Mouse (Mus musculus) liver, postnatal 0 days (tissue): ENCODE data around the gene Serpina3k. TPM values are rescaled to one million over a fixed set of nuclear protein-coding genes. Genes with fewer than 3 reads are reported as not detected.
"Not testable (repeated sequence)": the region's sequence is repeated elsewhere in the genome, so short reads cannot be mapped to it uniquely, and the experiment has no call there.

Experiments used
- ATAC-seq: fragments of 200-750 bp; cut with Nextera tagmentation; 2 replicates; pipeline ENCODE4 v1.8.0; 2017; ENCODE audit warnings: mild to moderate bottlenecking, moderate library complexity
- DNase-seq: peaks from one replicate; pipeline ENCODE4 v3.0.0-alpha.2; 2016
- H3K27ac ChIP-seq: fragments of 300-500 bp; sonication (generic); 2 replicates; pipeline ENCODE4 v1.5.1; 2014; ENCODE audit warnings: antibody characterized with exemption, moderate library complexity, mild to moderate bottlenecking, low read depth
- H3K27me3 ChIP-seq: fragments of 300-500 bp; sonication (generic); 2 replicates; pipeline ENCODE4 v1.6.1; 2014; ENCODE audit warnings: low read length, control low read depth, mixed read lengths; ENCODE audit not compliant: insufficient read depth
- H3K36me3 ChIP-seq: fragments of 300-500 bp; sonication (generic); replicated peaks from 2 replicates; pipeline ENCODE4 v1.6.1; 2014; ENCODE audit warnings: mild to moderate bottlenecking, control low read depth, low read length, moderate library complexity, mixed read lengths; ENCODE audit not compliant: insufficient read depth
- H3K4me1 ChIP-seq: fragments of 300-500 bp; sonication (generic); 2 replicates; pipeline ENCODE4 v1.6.1; 2014; ENCODE audit warnings: antibody characterized with exemption, mild to moderate bottlenecking, control low read depth; ENCODE audit not compliant: insufficient read depth
- H3K4me2 ChIP-seq: fragments of 300-500 bp; sonication (generic); 2 replicates; pipeline ENCODE4 v1.6.1; 2014; ENCODE audit warnings: low read depth, mild to moderate bottlenecking, low read length, moderate library complexity, mixed read lengths
- H3K4me3 ChIP-seq: fragments of 300-500 bp; sonication (generic); 2 replicates; pipeline ENCODE4 v1.5.1; 2014; ENCODE audit warnings: low read depth, low read length
- H3K9ac ChIP-seq: fragments of 300-500 bp; sonication (generic); replicated peaks from 2 replicates; pipeline ENCODE4 v1.6.1; 2014; ENCODE audit warnings: mild to moderate bottlenecking, moderate library complexity
- H3K9me3 ChIP-seq: fragments of 300-500 bp; sonication (generic); 2 replicates; pipeline ENCODE4 v1.6.1; 2016; ENCODE audit warnings: mild to moderate bottlenecking, control low read depth, low read length, mixed read lengths
- CTCF ChIP-seq: sonication (generic); IDR thresholded peaks from 2 replicates; pipeline ENCODE4 v1.5.1; 2016; ENCODE audit warnings: antibody characterized with exemption, low read depth
- EP300 ChIP-seq: IDR thresholded peaks from 2 replicates; pipeline ENCODE4 v1.6.1; 2016; ENCODE audit warnings: antibody characterized with exemption, low read depth, mild to moderate bottlenecking
- whole genome bisulfite sequencing: fragments of 180-500 bp; shearing (Covaris S2); extraction: QIAGEN DNeasy Blood & Tissue Kit; methylation state at CpG from one replicate; pipeline ENCODE4 v1.1.7; 2014; ENCODE audit not compliant: insufficient replicate concordance; 5-methylcytosine and 5-hydroxymethylcytosine counted together
- polyA plus RNA-seq: library from polyadenylated mRNA; unstranded; fragments of >200 nt; fragmentation: Nextera tagmentation; extraction: Ambion mirVana; gene quantifications from 2 replicates; pipeline ENCODE4 v1.2.1, GENCODE M21; 2015

Serpina3k gene
- polyA plus RNA-seq, 1 experiment from 2014 or later = 479 TPM

GRCm38 (mm10) chr12:104331701-104332100 is 6.6 kb upstream of the Serpina3k start:
- no peak overlapping the region for H3K9ac ChIP-seq
- no peak overlapping the region for H3K4me3 ChIP-seq
- no peak for ATAC-seq
- no peaks in the 10 kb centered on the region for H3K4me1 ChIP-seq
- no peak for DNase-seq
- WGBS = 54% methylated on average over 1 of the region's 1 CpGs
- H3K27me3 ChIP-seq = no peaks in the 10 kb centered on the region
- TF ChIP-seq CTCF (no peak), EP300 (no peak)
- H3K9me3 ChIP-seq = no peaks in the 10 kb centered on the region
- H3K4me2 ChIP-seq = no peak overlapping the region
- H3K36me3 ChIP-seq = no peaks in the 10 kb centered on the region
- H3K27ac ChIP-seq = no peak overlapping the region

- H3K27me3 ChIP-seq, H3K4me2 ChIP-seq, H3K4me1 ChIP-seq, H3K9ac ChIP-seq, H3K9me3 ChIP-seq, DNase-seq, H3K36me3 ChIP-seq, H3K4me3 ChIP-seq: not testable (repeated sequence)
- 0 out of 2 replicates have a peak overlapping the region, but pooled peaks have one; percentile 12 for H3K27ac ChIP-seq
- peak; percentile 84 for ATAC-seq
Observed at GRCm38 (mm10) chr12:104336873-104337272, 1.4 kb upstream of the Serpina3k start.

- Histone ChIP-seq H3K36me3 (no peaks in the 10 kb centered on the region), H3K9ac (no peak overlapping the region), H3K4me1 (no peaks in the 10 kb centered on the region), H3K27ac (no peak overlapping the region), H3K4me2 (no peak overlapping the region), H3K27me3 (no peaks in the 10 kb centered on the region), H3K9me3 (no peaks in the 10 kb centered on the region), H3K4me3 (no peak overlapping the region)
- 81% methylated on average over 3 of the region's 3 CpGs for WGBS
- TF ChIP-seq CTCF (no peak), EP300 (no peak)
- ATAC-seq (no peak), DNase-seq (no peak)
Observed at GRCm38 (mm10) chr12:104338705-104339104, 419 bp downstream of the Serpina3k start.

DNA sequence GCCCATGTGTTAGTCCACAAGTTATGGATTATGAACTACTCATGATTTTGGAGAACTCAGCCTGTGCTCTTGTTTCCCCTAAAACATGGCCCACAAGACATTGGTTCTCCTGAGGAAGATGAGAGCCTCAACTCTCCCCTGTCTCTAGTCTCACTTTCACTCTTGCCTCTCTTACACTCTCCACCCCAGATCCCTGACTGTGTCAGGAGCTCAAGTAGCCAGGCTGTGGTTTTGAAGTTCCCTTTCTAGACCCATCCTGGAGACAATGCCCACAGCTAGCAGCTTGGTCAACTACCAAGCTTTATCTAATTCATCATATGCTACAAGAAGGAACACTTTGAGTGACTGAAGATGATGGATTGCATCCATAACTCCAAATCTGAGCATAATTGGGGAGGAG is 4.2 kb downstream of the Serpina3k start:
- H3K27ac ChIP-seq, ATAC-seq, H3K27me3 ChIP-seq, H3K9ac ChIP-seq, DNase-seq, H3K4me3 ChIP-seq, H3K36me3 ChIP-seq, H3K4me1 ChIP-seq, H3K4me2 ChIP-seq, H3K9me3 ChIP-seq: not testable (repeated sequence)

- Histone ChIP-seq H3K9me3 (no peaks in the 10 kb centered on the region), H3K27me3 (no peaks in the 10 kb centered on the region), H3K9ac (no peak overlapping the region), H3K4me2 (no peak overlapping the region), H3K4me1 (no peaks in the 10 kb centered on the region), H3K36me3 (no peaks in the 10 kb centered on the region), H3K27ac (no peak overlapping the region), H3K4me3 (no peak overlapping the region)
- WGBS = 80% methylated on average over 2 of the region's 2 CpGs
- DNase-seq (no peak), ATAC-seq (no peak)
- TF ChIP-seq CTCF (no peak), EP300 (no peak)
Observed at GRCm38 (mm10) chr12:104345181-104345580, 6.9 kb downstream of the Serpina3k start.

DNA sequence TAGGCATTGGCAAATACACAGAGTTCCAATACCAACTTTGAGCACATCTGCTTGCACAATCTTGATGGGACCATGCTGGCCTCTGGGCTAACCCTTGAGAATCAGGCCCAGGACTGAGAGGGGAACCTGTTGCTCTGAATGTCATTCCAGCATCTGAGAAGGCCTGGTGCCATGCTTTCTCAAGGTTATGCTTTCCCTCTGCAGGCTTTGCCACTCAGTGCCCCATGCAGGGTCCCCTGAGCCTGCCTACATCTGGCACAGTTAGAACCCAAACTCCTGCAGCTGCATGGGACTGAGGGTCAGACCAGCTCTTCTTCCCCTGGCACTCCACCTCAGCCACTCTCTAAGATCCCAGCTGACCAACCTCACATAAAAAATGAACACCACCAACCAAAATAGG is 7.4 kb downstream of the Serpina3k start:
- Histone ChIP-seq H3K27ac (no peak overlapping the region), H3K4me3 (no peak overlapping the region), H3K36me3 (no peaks in the 10 kb centered on the region), H3K4me1 (no peaks in the 10 kb centered on the region), H3K27me3 (no peaks in the 10 kb centered on the region), H3K4me2 (no peak overlapping the region), H3K9ac (no peak overlapping the region), H3K9me3 (no peaks in the 10 kb centered on the region)
- no peak for TF ChIP-seq CTCF
- DNase-seq (no peak), ATAC-seq (peak; percentile 19; the same call in 1 of the 2 replicates)

DNA sequence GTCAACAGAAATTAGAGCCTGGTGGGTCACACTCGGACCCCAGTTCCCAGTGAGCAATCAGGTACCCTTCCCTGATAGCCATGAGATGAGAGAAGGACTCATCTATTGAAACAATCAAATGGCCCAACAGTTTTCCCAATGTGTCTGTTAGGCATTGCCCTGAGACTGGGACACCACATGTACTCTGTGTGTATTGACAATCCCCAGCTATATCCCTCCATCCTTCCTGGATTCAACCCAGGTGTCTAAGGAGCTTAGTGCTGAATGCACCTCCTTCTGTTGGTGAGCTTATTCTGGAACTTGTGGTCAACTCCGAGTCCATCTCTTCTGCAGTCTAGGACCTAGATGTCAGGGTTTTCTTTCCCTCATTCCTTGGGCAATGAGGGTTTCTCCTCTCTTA is 8.8 kb downstream of the Serpina3k start:
- WGBS = 59% methylated on average over 2 of the region's 2 CpGs
- Histone ChIP-seq H3K9ac (no peak overlapping the region), H3K4me1 (no peaks in the 10 kb centered on the region), H3K4me3 (no peak overlapping the region), H3K4me2 (no peak overlapping the region), H3K27ac (no peak overlapping the region), H3K36me3 (no peaks in the 10 kb centered on the region), H3K27me3 (no peaks in the 10 kb centered on the region), H3K9me3 (no peaks in the 10 kb centered on the region)
- DNase-seq (no peak), ATAC-seq (no peak)
- TF ChIP-seq EP300 = no peak
- TF ChIP-seq CTCF = no peak
